Mouse (Mus musculus) induced T-regulatory cell, adult 2 months (primary cell): ENCODE results near the gene Pcgf6.
"Not testable (repeated sequence)": the region's sequence is repeated elsewhere in the genome, so short reads cannot be mapped to it uniquely, and the experiment has no call there.

Source experiments
- DNase-seq: peaks from one replicate; pipeline ENCODE4 v3.0.0-alpha.2; 2012; ENCODE audit warnings: low read depth

The Pcgf6 gene

DNA sequence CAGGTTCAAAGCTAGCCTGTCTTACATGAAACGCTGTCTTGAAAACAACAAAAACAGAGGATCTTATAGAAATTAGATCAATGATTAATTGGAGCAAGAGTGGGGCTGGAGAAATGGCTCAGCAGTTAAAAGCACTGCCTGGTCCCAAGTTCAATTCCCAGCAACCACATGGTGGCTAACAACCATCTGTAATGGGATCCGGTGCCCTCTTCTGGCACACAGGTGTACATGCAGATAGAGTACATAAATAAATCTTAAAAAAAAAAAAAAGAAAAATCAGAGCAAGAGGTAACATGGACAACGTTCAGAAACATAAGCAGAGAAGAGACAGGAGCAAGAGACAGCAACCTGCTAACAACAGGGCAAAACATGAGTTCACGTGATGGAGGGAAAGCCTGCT is 24.2 kb downstream of the Pcgf6 start:
- DNase-seq, result no peak

GRCm38 (mm10) chr19:47024954-47025353 is 25.8 kb downstream of the Pcgf6 start:
- DNase-seq, result no peak

GRCm38 (mm10) chr19:47023546-47023945 is 27.2 kb downstream of the Pcgf6 start:
- no peak for DNase-seq

GRCm38 (mm10) chr19:47022709-47023108 is 28.0 kb downstream of the Pcgf6 start:
- DNase-seq, result no peak

DNA sequence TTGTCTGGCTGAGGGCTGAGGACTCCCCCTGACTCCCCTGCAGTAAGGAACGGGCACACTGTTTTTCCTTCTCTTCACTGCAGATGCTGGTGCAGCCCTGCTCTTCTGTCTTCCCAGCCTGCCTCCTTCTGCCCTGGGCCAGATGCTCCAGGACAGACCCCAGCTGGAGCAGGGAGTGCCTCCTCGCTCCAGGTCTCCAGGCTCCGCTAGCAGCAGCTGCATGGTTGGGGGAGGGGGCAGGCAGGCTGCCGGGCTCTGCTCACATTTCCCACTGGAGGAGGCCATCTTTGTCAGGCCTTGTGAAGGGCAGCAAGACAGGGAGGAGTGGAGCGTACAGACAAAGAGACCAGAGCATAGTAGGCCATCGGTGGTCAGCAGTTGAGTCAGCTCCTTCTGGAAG is 31.4 kb downstream of the Pcgf6 start:
- no peak for DNase-seq

- no peak for DNase-seq
Observed at GRCm38 (mm10) chr19:47018330-47018729, 32.4 kb downstream of the Pcgf6 start.

GRCm38 (mm10) chr19:47017831-47018230 is 32.9 kb downstream of the Pcgf6 start:
- DNase-seq, result no peak

DNA sequence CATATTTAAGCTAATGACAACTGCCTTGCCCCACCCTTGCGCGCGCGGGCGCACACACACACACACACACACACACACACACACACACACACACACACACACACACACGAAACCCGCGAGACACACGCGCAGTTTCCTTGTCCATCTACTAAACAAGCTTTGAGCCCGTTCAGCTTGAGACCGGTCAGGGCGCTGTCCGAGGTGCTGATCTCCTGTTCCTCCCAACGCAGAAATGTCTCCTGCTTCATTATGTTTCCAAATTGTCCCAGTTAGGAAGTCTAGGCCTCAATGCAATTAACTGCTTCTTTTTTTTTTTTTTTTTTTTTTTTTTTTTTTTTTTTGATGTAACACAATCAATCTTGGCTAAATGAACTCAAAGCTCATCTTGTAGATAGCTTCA is 34.2 kb downstream of the Pcgf6 start:
- DNase-seq, result peak; percentile 62

DNA sequence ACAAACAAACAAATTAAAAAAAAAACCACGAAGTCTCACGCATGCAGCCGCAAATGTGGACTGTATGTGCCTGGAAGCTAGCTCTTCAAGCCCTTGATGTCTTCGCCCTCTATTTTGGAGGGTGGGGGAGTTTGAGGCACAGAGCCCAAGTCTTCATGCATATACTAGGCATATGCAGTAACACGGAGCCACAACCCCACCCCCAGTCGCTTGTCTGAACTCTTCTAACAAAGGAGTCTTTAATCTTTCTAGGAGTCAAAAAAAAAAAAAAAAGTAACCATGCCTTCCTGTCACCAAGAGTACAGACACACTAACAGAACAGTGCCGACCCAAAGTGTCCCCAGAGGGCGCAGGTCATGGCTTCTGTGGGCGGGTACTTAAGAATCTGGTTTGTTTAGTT is 34.7 kb downstream of the Pcgf6 start:
- DNase-seq, result no peak

DNA sequence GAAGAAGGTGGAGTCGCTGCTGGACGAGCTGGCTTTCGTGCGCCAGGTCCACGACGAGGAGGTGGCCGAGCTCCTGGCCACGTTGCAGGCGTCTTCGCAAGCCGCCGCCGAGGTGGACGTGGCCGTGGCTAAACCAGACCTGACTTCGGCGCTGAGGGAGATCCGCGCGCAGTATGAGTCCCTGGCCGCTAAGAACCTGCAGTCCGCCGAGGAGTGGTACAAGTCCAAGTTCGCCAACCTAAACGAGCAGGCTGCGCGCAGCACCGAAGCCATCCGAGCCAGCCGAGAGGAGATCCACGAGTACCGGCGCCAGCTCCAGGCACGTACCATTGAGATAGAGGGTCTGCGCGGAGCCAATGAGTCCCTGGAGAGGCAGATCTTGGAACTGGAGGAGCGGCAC is 35.3 kb downstream of the Pcgf6 start:
- DNase-seq, result no peak

GRCm38 (mm10) chr19:47014447-47015381 is 36.0 kb downstream of the Pcgf6 start, which contains the start of the genes Ina and Nt5c2:
Gene Ina (plus strand): TSS chr19:47014698.
Gene Nt5c2 (minus strand): TSS chr19:47015153.
- peak; percentile 56 for DNase-seq

DNA sequence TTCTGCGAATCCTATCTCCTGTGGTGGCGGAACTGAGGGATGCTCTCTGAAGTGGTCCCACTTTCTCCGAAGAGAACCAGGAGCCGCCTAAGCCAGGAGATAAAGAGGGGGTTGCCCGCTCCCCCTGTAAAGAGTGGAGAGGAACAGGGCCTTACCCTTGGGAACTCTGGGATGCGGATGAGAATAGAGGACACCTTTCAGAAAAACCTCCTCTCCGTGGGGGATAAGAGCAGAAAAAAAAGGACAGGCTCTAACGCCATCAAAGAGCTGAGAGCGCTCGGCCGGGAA is 36.6 kb downstream of the Pcgf6 start:
- no peak for DNase-seq

DNA sequence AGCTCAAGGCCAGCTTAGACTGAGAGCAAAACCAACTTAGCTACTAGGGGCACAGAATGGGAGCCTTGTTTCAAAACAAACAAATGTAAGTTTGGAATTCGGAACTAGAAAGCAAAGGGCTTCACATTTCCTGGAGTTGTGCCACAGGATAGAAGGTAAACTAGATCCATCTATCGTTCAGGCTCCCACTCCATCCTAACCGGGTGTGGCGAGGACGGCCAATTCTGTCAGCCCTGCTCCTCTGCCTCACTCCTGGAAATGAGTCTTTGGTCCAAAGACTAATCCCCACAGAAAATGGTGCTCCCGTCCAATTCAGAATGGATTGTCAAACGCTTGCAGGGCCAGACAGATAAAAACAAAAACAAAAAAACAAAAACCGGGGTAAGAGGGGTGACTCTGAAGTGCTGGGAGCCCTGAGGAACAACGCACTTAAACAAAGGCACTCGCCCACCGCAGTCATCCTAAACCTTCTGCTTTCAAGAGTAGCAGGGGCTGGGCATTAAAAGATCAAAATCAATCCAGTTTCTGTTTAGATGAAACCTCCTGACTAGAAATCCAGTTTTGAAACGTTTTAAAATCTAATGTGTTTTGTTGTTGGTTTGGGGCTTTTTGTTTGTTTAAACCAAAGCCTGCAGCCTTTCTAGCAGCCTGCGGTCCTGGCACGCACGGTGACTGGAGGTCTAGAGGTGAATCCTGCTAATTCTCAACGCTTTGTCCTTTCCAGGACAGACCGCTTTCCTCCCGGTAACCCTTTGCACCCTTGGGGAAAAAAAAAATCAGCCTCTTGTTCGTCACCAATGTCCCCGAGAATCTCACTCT is 37.2 kb downstream of the Pcgf6 start:
- DNase-seq, result no peak

GRCm38 (mm10) chr19:47012521-47013130 is 38.1 kb downstream of the Pcgf6 start:
- no peak for DNase-seq

GRCm38 (mm10) chr19:47009943-47010342 is 40.8 kb downstream of the Pcgf6 start:
- DNase-seq, result no peak

GRCm38 (mm10) chr19:47009420-47009819 is 41.3 kb downstream of the Pcgf6 start:
- DNase-seq, result no peak

DNA sequence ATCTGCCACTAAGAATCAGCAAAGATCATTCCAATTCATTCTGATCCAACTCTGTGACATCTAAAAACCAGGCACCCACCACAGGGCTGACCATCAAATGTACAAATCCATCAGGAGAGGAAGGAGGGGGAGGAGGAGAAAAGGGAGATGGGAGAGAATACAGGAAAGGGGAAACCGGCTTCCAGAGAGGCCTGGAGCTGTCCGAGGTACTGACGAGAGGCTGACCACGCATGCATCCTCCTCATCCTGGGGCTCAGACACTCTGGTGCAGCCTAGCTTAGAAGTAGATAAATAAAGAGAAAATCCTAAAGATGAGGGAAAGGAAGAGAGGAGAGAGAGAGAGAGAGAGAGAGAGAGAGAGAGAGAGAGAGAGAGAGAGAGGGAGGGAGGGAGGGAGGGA is 44.4 kb downstream of the Pcgf6 start:
- no peak for DNase-seq

DNA sequence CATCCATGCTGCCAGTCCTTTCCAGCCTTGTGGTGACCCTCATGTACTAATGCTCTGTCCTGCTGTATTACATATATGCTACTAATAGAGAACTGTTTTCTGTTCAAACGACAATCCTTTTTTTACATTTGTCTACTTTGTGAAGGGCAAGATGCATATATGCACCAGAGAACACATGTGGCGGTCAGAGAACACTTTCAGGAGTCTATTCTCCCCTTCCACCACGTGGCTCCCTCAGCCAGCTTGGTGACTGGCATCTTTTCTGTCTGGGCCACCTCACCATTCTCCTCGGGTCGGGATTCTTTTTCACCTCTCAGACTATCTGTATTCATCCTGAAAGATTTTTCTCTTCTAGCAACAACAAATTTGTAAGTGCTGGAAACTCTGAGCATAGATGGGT is 44.8 kb downstream of the Pcgf6 start:
- DNase-seq, result no peak

DNA sequence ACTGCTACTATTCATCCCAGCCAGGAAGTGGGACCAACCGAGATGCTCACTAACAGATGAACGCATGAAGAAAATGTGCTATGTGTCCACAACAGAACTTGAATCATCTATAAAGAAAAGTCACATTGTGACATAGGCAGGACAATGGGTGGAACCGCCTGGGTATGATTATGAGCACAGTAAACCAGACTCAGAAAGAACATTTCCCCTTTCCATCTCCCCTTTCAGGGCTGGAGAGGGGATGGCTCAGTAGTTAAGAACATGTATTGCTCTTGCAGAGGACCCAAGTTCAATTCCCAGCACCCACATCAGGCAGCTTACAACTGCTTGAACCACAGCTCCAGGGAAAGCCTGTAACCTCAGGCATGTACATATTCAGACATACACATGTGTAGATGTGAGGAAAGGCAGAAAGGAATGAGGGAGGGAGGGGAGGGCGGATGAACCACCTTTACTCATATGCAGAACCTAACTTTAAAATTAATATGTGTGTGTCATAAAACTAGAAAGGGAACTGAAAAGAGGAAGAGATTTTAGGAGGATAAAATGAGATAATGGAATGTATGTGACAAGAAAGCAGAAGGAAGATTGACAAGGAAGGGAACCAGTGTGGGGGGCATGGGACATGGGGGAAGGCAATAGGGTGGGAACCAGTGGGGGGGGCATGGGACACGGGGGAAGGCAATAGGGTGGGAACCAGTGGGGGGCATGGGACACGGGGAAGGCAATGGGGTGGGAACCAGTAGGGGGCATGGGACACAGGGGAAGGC is 46.8 kb downstream of the Pcgf6 start:
- no peak for DNase-seq

DNA sequence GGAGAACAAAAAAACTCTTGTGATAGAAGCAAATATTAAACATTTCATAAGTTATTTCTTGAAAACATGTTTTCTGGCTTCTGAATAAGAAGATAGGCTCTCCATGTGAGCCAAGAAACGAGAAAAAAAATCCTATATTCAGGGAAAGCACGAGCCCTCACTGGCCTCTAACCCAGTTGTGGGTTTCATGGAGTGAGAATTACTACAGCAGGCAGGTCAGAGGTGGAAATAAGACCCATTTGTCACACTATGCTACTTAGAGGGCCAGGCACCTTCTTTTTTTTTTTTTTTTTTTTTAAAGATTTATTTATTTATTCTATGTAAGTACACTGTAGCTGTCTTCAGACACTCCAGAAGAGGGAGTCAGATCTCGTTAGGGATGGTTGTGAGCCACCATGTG is 50.3 kb downstream of the Pcgf6 start:
- not testable (repeated sequence) for DNase-seq

DNA sequence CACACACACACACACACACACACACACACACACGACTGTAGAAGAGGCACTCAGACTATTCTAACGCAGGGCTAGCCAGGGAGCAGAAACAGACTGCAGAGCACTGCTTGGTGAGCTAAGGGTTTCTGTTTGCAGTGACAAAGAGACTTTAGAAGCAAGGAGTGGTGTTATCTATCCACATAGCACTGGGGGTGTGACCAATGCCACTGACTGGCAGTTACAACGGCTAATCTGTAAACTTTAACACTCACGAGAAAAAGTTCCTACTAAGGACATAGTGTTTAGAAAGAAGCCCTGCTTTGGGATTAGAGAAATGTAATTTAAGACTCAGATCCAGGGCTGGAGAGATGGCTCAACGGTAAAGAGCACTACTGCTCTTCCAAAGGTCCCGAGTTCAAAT is 51.0 kb downstream of the Pcgf6 start:
- no peak for DNase-seq

GRCm38 (mm10) chr19:46998953-46999352 is 51.8 kb downstream of the Pcgf6 start:
- no peak for DNase-seq
